Mouse (Mus musculus) right cerebral cortex, adult 18-20 months (tissue): ENCODE data around the gene Mrps6.
A peak's percentile ranks its signal among the peaks of the same experiment; 100 is the strongest.

Experiments used
- DNase-seq: peaks from one replicate; pipeline ENCODE4 v3.0.0; 2022; ENCODE audit warnings: mixed read lengths

The Mrps6 gene

GRCm38 (mm10) chr16:92057852-92058643 is at the start of gene Mrps6, which contains the start of the genes Gm49711 and Slc5a3:
Mrps6 (plus strand) TSS chr16:92058270.
Gm49711 (plus strand) TSS chr16:92058316.
Slc5a3 (plus strand) TSS chr16:92058322.
- DNase-seq: peak; percentile 89

- no peak for DNase-seq
Measured at GRCm38 (mm10) chr16:92009586-92009985, 48.5 kb upstream of the Mrps6 start.

GRCm38 (mm10) chr16:92016792-92017191 is 41.3 kb upstream of the Mrps6 start:
- DNase-seq: no peak

GRCm38 (mm10) chr16:92019141-92020118 is 38.6 kb upstream of the Mrps6 start:
- DNase-seq: peak; percentile 38

GRCm38 (mm10) chr16:92021656-92022400 is 36.2 kb upstream of the Mrps6 start:
- no peak for DNase-seq

GRCm38 (mm10) chr16:92022494-92023283 is 35.4 kb upstream of the Mrps6 start:
- DNase-seq: no peak

- DNase-seq: no peak
Measured at GRCm38 (mm10) chr16:92033286-92033685, 24.8 kb upstream of the Mrps6 start.

GRCm38 (mm10) chr16:92034676-92035075 is 23.4 kb upstream of the Mrps6 start:
- DNase-seq: no peak

- no peak for DNase-seq
Measured at GRCm38 (mm10) chr16:92036701-92037100, 21.4 kb upstream of the Mrps6 start.

- DNase-seq: no peak
Measured at GRCm38 (mm10) chr16:92037891-92038607, 20.0 kb upstream of the Mrps6 start.

- DNase-seq: no peak
Measured at GRCm38 (mm10) chr16:92039421-92039820, 18.6 kb upstream of the Mrps6 start.

GRCm38 (mm10) chr16:92039966-92040365 is 18.1 kb upstream of the Mrps6 start:
- DNase-seq: no peak

- no peak for DNase-seq
Measured at GRCm38 (mm10) chr16:92051777-92052310, 6.2 kb upstream of the Mrps6 start.

GRCm38 (mm10) chr16:92052569-92052968 is 5.5 kb upstream of the Mrps6 start:
- DNase-seq: no peak

GRCm38 (mm10) chr16:92056711-92057110 is 1.4 kb upstream of the Mrps6 start:
- no peak for DNase-seq

GRCm38 (mm10) chr16:92057456-92057851 is 616 bp upstream of the Mrps6 start:
- DNase-seq: no peak

- peak; percentile 13 for DNase-seq
Measured at GRCm38 (mm10) chr16:92058644-92059620, 862 bp downstream of the Mrps6 start.

GRCm38 (mm10) chr16:92060213-92060612 is 2.1 kb downstream of the Mrps6 start:
- no peak for DNase-seq

- no peak for DNase-seq
Measured at GRCm38 (mm10) chr16:92061586-92061985, 3.5 kb downstream of the Mrps6 start.

GRCm38 (mm10) chr16:92062832-92063231 is 4.8 kb downstream of the Mrps6 start:
- no peak for DNase-seq
